Mouse (Mus musculus): Measurements from ENCODE around the gene Sh3bp2. TPM values are rescaled to one million over a fixed set of nuclear protein-coding genes. Genes with fewer than 3 reads are reported as not detected.

Gene Sh3bp2
- total and polyA plus RNA-seq, 2 experiments from 2014 or later, result 1.5 to 8.2 TPM

DNA sequence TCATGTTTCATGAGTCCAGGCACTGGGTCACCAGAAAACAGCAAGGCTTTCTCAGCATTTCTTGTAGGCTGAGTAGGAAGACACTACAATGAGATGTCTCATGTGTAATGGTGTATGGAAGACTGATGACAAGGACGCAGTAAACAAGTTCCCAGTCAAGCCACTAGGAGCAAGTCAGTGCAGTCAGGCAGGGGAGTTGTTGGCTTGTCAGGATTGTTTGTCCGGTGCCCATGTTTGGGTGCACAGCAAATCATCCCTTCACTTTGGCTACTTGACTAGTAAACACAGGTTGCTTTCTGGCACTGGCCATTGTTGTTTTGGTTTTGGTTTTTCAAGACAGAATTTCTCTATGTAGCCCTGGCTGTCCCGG is 36.2 kb upstream of the Sh3bp2 start:
- ATAC-seq (ENCODE audit: insufficient read depth, low read depth), result no peak
- 91% methylated on average over 3 of the region's 3 CpGs for WGBS

DNA sequence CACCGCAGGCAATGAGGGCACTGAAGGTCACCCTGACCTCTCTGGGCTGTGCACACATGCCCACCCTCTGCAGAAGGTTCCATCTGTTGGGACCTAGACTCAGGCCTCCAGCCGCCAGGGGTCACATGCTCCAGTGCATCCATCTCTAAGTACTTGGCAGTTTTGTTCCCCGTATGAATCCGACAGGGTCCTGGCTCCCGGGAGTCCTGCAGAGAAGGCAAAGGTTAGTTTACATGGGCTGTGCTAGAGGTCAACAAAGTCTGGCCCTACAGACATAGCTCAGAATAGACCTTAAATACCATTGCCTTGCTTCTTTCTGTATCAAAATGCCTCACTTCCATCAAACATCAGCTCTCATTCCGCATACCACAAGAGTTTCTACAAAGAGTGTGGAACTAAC is 28.9 kb upstream of the Sh3bp2 start:
- Histone ChIP-seq H3K4me3 (ENCODE audit: low read depth, low read length) (no peak overlapping the region), H3K4me1 (ENCODE audit: control insufficient read depth, insufficient read depth) (no peaks in the 10 kb centered on the region), H3K9ac (replicated peaks; ENCODE audit: low read depth, low read length) (no peak overlapping the region), H3K9me3 (replicated peaks; ENCODE audit: control insufficient read depth, low read length) (no peaks in the 10 kb centered on the region), H3K27me3 (ENCODE audit: control insufficient read depth, insufficient read depth, low read length) (no peaks in the 10 kb centered on the region), H3K36me3 (replicated peaks; ENCODE audit: control insufficient read depth, insufficient read depth, low read length) (peaks cover 12% of the 10 kb centered on the region; the same call in 1 of the 2 replicates), H3K4me2 (ENCODE audit: low read depth, low read length) (no peak overlapping the region), H3K27ac (ENCODE audit: low read depth) (no peak overlapping the region)
- TF ChIP-seq EP300 (IDR thresholded peaks at IDR 0.05; ENCODE audit: low read depth) (no peak), CTCF (IDR thresholded peaks at IDR 0.05; ENCODE audit: low read depth) (no peak)
- ATAC-seq (ENCODE audit: insufficient read depth, low read depth), result no peak
- 84% methylated on average over 6 of the region's 6 CpGs for WGBS
- DNase-seq (ENCODE audit: low spot score), result no peak

More for the DNA sequence above, 36.2 kb upstream of the Sh3bp2 start:
- Histone ChIP-seq H3K36me3 (replicated peaks; ENCODE audit: control insufficient read depth, insufficient read depth, low read length) (peaks cover 16% of the 10 kb centered on the region), H3K9me3 (replicated peaks; ENCODE audit: control insufficient read depth, low read length) (no peaks in the 10 kb centered on the region), H3K27me3 (ENCODE audit: control insufficient read depth, insufficient read depth, low read length) (no peaks in the 10 kb centered on the region), H3K9ac (replicated peaks; ENCODE audit: low read depth, low read length) (no peak overlapping the region), H3K4me2 (ENCODE audit: low read depth, low read length) (no peak overlapping the region), H3K4me3 (ENCODE audit: low read depth, low read length) (no peak overlapping the region), H3K4me1 (ENCODE audit: control insufficient read depth, insufficient read depth) (0 out of 2 replicates have a peak, but pooled peaks cover 5% of the 10 kb centered on the region), H3K27ac (ENCODE audit: low read depth) (no peak overlapping the region)
- no peak for TF ChIP-seq EP300 (IDR thresholded peaks at IDR 0.05; ENCODE audit: low read depth)
- TF ChIP-seq CTCF (IDR thresholded peaks at IDR 0.05; ENCODE audit: low read depth), result no peak
- DNase-seq (ENCODE audit: low spot score), result no peak

- no peaks in the 10 kb centered on the region for H3K9me3 ChIP-seq (replicated peaks; ENCODE audit: control insufficient read depth, low read length)
- 39% methylated on average over 5 of the region's 5 CpGs for WGBS
- H3K27ac ChIP-seq (ENCODE audit: low read depth), result peak overlapping the region; percentile 50; the same call in 1 of the 2 replicates
- H3K4me3 ChIP-seq (ENCODE audit: low read depth, low read length), result no peak overlapping the region
- ATAC-seq (ENCODE audit: insufficient read depth, low read depth) (0 out of 2 replicates have a peak, but pooled peaks have one; percentile 53), DNase-seq (ENCODE audit: low spot score) (peak; percentile 38)
- H3K27me3 ChIP-seq (ENCODE audit: control insufficient read depth, insufficient read depth, low read length), result no peaks in the 10 kb centered on the region
- no peaks in the 10 kb centered on the region for H3K4me1 ChIP-seq (ENCODE audit: control insufficient read depth, insufficient read depth)
- TF ChIP-seq EP300 (IDR thresholded peaks at IDR 0.05; ENCODE audit: low read depth) (no peak), CTCF (IDR thresholded peaks at IDR 0.05; ENCODE audit: low read depth) (no peak)
- no peak overlapping the region for H3K9ac ChIP-seq (replicated peaks; ENCODE audit: low read depth, low read length)
- no peak overlapping the region for H3K4me2 ChIP-seq (ENCODE audit: low read depth, low read length)
- peaks cover 27% of the 10 kb centered on the region for H3K36me3 ChIP-seq (replicated peaks; ENCODE audit: control insufficient read depth, insufficient read depth, low read length)
Observed at GRCm38 (mm10) chr5:34500886-34501285, 24.8 kb upstream of the Sh3bp2 start.

DNA sequence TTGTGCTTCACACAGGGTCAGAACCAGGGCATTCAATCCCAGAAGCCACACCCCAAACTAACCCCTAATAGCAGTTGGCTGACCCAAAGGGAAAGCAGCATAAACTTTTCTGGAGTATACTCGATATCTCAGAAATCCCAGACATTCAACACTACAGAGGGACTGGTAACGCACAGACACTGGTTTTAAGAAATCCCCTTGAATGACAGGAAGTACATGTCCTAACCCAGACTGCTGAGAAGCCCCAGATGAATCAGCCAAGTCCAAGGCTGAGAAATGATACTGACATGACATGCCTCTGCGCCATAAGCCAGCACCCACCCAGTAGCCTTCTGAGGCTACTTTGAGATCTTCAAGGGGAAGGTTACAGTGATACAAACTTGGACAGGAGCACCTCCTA is 24.1 kb upstream of the Sh3bp2 start:
- no peak for TF ChIP-seq EP300 (IDR thresholded peaks at IDR 0.05; ENCODE audit: low read depth)
- no peak for TF ChIP-seq CTCF (IDR thresholded peaks at IDR 0.05; ENCODE audit: low read depth)
- 70% methylated on average over 3 of the region's 3 CpGs for WGBS
- H3K9me3 ChIP-seq (replicated peaks; ENCODE audit: control insufficient read depth, low read length), result no peaks in the 10 kb centered on the region
- H3K36me3 ChIP-seq (replicated peaks; ENCODE audit: control insufficient read depth, insufficient read depth, low read length), result peaks cover 27% of the 10 kb centered on the region
- H3K9ac ChIP-seq (replicated peaks; ENCODE audit: low read depth, low read length), result no peak overlapping the region
- H3K27me3 ChIP-seq (ENCODE audit: control insufficient read depth, insufficient read depth, low read length), result no peaks in the 10 kb centered on the region
- no peaks in the 10 kb centered on the region for H3K4me1 ChIP-seq (ENCODE audit: control insufficient read depth, insufficient read depth)
- H3K4me2 ChIP-seq (ENCODE audit: low read depth, low read length), result no peak overlapping the region
- ATAC-seq (ENCODE audit: insufficient read depth, low read depth) (no peak), DNase-seq (ENCODE audit: low spot score) (no peak)
- no peak overlapping the region for H3K27ac ChIP-seq (ENCODE audit: low read depth)
- no peak overlapping the region for H3K4me3 ChIP-seq (ENCODE audit: low read depth, low read length)

GRCm38 (mm10) chr5:34502411-34502810 is 23.2 kb upstream of the Sh3bp2 start:
- Histone ChIP-seq H3K27me3 (ENCODE audit: control insufficient read depth, insufficient read depth, low read length) (no peaks in the 10 kb centered on the region), H3K9ac (replicated peaks; ENCODE audit: low read depth, low read length) (no peak overlapping the region), H3K9me3 (replicated peaks; ENCODE audit: control insufficient read depth, low read length) (no peaks in the 10 kb centered on the region), H3K27ac (ENCODE audit: low read depth) (no peak overlapping the region), H3K4me2 (ENCODE audit: low read depth, low read length) (no peak overlapping the region), H3K4me1 (ENCODE audit: control insufficient read depth, insufficient read depth) (no peaks in the 10 kb centered on the region), H3K36me3 (replicated peaks; ENCODE audit: control insufficient read depth, insufficient read depth, low read length) (peaks cover 27% of the 10 kb centered on the region), H3K4me3 (ENCODE audit: low read depth, low read length) (no peak overlapping the region)
- ATAC-seq (ENCODE audit: insufficient read depth, low read depth) (no peak), DNase-seq (ENCODE audit: low spot score) (no peak)
- 83% methylated on average over 1 of the region's 1 CpGs for WGBS
- TF ChIP-seq EP300 (IDR thresholded peaks at IDR 0.05; ENCODE audit: low read depth) (no peak), CTCF (IDR thresholded peaks at IDR 0.05; ENCODE audit: low read depth) (no peak)

DNA sequence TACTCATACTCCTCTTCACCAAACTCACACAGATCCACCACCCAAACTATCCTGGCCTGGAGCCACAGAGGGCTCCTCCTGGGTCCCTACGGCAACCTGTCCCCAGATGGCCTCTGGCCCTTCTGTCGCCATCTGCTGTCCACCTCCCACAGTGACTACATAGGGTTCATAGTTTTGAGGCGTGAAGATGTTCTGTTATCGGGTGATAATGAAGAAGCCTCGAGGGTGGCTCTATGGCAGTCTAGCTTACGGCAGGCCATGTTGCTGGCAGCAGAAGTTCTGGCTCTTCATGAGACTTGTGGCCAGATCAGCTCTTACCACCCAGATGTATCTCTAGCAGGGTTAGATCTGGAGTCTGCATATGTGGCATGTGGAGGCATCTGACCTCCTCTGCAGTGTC is 22.8 kb upstream of the Sh3bp2 start:
- no peak for TF ChIP-seq EP300 (IDR thresholded peaks at IDR 0.05; ENCODE audit: low read depth)
- TF ChIP-seq CTCF (IDR thresholded peaks at IDR 0.05; ENCODE audit: low read depth), result no peak
- no peak for ATAC-seq (ENCODE audit: insufficient read depth, low read depth)
- H3K27ac ChIP-seq (ENCODE audit: low read depth), result no peak overlapping the region
- H3K4me1 ChIP-seq (ENCODE audit: control insufficient read depth, insufficient read depth), result no peaks in the 10 kb centered on the region
- no peaks in the 10 kb centered on the region for H3K9me3 ChIP-seq (replicated peaks; ENCODE audit: control insufficient read depth, low read length)
- peaks cover 27% of the 10 kb centered on the region for H3K36me3 ChIP-seq (replicated peaks; ENCODE audit: control insufficient read depth, insufficient read depth, low read length)
- DNase-seq (ENCODE audit: low spot score), result no peak
- no peak overlapping the region for H3K4me3 ChIP-seq (ENCODE audit: low read depth, low read length)
- no peak overlapping the region for H3K4me2 ChIP-seq (ENCODE audit: low read depth, low read length)
- 61% methylated on average over 6 of the region's 6 CpGs for WGBS
- H3K9ac ChIP-seq (replicated peaks; ENCODE audit: low read depth, low read length), result no peak overlapping the region
- no peaks in the 10 kb centered on the region for H3K27me3 ChIP-seq (ENCODE audit: control insufficient read depth, insufficient read depth, low read length)
